Mouse (Mus musculus): ENCODE results near the gene Hspb9. TPM values are rescaled to one million over a fixed set of nuclear protein-coding genes. Genes with fewer than 3 reads are reported as not detected.

Gene Hspb9
- total RNA-seq (2021) = not detected
- long read RNA-seq, experiment 1 = 0 reads
- long read RNA-seq, experiment 2 = 0 reads

DNA sequence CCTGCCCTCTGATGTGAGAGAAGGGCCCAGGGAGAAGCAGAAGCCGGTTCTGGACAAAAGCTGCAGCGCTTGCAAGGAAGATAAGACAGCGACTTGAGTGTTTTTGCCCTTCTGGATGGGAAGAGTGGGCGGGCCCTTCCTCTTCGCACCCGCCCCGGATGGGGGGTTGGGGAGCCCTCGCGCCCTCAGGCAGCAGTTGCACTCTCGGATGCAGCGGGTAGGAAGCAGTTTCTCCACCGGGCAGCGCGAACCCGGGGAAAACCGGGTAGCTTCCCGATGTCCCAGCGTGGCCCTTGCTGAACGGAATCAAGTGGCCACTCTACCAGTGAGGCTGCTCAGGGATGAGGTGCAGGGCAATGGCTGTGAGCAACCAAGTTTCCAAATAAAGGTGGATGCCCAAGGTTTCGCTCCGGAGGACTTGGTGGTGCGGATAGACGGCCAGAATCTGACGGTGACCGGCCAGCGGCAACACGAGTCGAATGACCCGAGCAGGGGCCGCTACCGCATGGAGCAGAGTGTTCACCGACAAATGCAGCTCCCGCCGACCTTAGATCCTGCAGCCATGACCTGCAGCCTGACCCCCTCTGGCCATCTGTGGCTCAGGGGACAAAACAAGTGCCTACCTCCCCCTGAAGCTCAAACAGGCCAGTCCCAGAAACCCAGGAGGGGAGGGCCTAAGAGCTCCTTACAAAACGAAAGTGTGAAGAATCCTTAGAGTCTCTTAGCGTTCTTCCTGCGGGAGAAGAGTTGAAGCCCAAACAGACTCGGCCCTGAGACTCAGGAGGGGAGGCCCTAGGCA lies at the start of gene Hspb9:
Gene Hspb9, plus strand, starts transcription at position 116 of the 799 bp plus-strand sequence.
- DNase-seq (ENCODE audit: low spot score in 2 of 2) = no peak
- H3K4me3 ChIP-seq = peak within 1 kb of the TSS; percentile 3; the same call in 1 of the 2 replicates
- peak within 1 kb of the TSS; percentile 78 for H3K27ac ChIP-seq
- no peak for TF ChIP-seq CTCF (conservative IDR thresholded peaks at IDR 0.05)

DNA sequence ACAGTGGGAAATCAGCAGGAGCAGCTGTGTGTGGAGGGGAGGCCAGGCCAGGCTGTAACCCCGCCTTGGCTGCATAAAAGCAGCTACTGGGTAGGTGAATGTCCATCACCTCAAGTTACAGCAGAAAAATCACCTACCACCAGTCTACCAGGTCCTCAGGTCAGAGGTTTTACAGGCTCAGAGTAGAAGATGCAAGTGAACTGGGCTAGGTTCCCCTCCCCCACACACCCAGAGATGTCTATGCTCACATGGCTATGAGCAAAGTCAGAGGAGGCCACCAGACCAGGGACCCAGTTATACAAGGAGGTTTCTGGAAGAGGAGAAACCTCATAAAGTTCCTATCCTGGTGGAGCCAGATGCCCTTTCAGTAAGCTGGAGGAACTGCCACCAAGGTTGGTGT lies 42.6 kb upstream of the Hspb9 start:
- TF ChIP-seq CTCF (conservative IDR thresholded peaks at IDR 0.05) = no peak
- no peak overlapping the region for H3K4me3 ChIP-seq
- no peak overlapping the region for H3K27ac ChIP-seq
- no peak for DNase-seq (ENCODE audit: low spot score in 2 of 2)

DNA sequence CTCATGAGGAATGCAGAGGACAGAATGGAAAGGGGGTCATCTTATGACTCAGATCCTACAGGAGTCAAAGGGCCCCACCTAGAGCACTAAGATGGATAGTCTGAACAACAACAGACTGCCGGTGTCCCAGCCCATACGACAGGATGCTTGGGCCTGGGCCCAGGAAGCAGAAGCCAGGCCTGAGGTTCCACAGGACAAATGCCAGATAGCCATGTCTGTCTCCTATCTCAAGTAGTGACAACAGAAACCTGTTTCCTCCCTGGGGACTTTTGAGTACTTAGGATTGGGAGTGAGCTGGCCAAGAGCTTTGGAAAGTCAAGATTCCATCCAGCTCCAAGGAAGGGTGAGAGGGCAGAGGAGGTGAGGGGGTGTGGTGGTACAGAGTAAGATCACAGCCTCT lies 41.7 kb upstream of the Hspb9 start:
- TF ChIP-seq CTCF (conservative IDR thresholded peaks at IDR 0.05) = no peak
- no peak for DNase-seq (ENCODE audit: low spot score in 2 of 2)
- Histone ChIP-seq H3K4me3 (no peak overlapping the region), H3K27ac (no peak overlapping the region)

DNA sequence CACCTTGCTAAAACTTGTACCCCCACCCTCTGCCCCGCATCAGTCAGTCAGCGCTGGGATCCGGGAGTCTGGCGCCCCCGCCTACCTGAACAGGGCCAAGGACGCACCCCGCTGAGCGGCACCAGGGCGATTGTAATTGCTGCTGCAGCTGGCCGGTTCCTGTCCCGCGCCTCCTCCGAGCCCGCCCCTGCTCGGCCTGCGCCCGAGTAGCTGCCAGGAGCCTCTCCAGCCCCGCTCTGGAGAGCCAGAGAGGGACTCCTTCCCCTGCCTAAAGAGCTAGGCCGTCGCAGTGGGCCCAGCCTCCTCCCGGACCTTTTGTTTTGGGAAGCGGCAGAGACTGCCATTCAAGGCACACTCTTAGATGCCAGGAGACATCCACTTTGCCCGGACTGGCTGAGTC lies 40.5 kb upstream of the Hspb9 start:
- no peak for TF ChIP-seq CTCF (conservative IDR thresholded peaks at IDR 0.05)
- no peak for DNase-seq (ENCODE audit: low spot score in 2 of 2)
- peak overlapping the region; percentile 18; the same call in 1 of the 2 replicates for H3K27ac ChIP-seq
- H3K4me3 ChIP-seq = no peak overlapping the region

DNA sequence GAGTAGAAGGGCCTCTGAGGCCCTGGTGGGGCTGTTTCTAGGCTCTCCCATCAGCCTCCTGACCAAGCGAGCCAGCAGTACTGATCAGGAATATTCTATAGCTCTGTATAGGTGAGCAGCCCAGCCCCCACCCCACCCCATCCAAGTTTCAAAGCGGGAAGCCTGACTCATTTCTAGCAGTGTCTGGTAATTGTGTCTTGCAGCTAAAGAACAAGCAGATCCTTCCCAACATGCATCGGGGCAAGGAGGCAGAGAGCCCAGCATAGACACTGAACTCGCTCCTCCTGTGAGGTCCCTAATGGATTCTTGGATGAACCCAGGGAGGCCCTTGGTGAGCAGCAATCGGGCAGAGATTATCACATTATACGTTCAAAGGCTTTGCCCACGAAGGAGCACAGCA lies 35.8 kb upstream of the Hspb9 start:
- DNase-seq (ENCODE audit: low spot score in 2 of 2) = peak in 1 of 2 experiments; percentile 47
- no peak for TF ChIP-seq CTCF (conservative IDR thresholded peaks at IDR 0.05)
- no peak overlapping the region for H3K27ac ChIP-seq
- H3K4me3 ChIP-seq = no peak overlapping the region

DNA sequence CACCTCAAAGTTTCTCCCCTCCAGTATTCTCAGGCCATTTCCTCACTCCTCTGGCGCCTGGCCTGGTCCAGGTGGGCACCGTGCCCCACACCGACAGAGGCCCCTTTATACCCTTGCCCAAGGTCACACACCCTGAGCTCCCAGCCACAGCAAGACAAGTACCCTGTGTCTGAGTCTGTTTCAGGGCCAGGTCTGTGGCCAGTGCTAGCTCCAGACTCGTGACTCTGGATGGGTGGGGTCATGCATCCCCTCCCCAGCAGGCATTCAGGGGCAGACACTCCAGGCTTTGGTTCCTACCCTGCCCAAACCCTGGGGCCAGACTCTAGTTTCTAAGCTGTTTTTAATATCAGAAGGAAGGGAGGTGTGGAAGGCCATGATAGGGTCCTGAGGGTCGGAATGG lies 31.8 kb upstream of the Hspb9 start:
- no peak overlapping the region for H3K4me3 ChIP-seq
- DNase-seq (ENCODE audit: low spot score in 2 of 2) = no peak
- no peak overlapping the region for H3K27ac ChIP-seq
- no peak for TF ChIP-seq CTCF (conservative IDR thresholded peaks at IDR 0.05)

DNA sequence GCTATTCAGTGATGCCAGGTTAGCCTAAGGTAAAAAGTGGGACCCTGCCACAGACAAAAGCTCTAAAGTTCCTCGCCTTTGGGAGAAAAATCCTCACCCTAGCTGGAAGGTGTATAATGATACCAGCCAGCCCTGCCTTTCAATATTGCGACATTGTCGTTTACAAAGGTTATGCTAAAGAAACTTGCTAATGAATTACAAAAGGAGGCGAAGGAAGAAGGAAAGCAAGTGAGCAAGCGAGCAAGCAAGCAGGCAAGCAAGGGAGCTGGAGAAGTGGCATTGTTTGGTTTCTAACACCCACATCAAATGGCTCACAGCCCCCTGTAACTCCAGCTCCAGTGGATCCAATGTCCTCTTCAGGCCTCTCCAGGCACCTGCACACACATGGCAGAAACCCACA lies 31.1 kb upstream of the Hspb9 start:
- no peak overlapping the region for H3K4me3 ChIP-seq
- H3K27ac ChIP-seq = no peak overlapping the region
- no peak for TF ChIP-seq CTCF (conservative IDR thresholded peaks at IDR 0.05)
- DNase-seq (ENCODE audit: low spot score in 2 of 2) = no peak

DNA sequence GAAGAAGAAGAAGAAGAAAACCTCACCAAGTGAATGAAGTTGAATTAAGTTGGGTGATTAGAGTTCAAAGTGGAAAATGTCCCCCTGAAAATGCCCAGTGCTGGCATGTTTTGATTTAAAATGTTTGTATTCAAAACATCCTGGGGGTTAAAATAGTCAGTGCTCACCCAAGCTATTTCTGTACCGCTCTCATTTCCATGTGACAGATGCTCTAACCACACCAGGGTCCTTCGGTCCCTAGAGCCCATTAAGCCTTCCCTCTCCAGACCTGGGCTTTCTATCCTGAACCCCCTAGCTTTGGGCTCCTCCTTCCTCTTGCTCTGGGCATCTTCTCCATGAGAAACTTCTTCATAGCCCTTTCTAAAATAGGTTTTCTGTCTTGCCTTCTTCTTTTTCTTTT lies 29.6 kb upstream of the Hspb9 start:
- TF ChIP-seq CTCF (conservative IDR thresholded peaks at IDR 0.05) = no peak
- no peak for DNase-seq (ENCODE audit: low spot score in 2 of 2)
- no peak overlapping the region for H3K27ac ChIP-seq
- H3K4me3 ChIP-seq = no peak overlapping the region

DNA sequence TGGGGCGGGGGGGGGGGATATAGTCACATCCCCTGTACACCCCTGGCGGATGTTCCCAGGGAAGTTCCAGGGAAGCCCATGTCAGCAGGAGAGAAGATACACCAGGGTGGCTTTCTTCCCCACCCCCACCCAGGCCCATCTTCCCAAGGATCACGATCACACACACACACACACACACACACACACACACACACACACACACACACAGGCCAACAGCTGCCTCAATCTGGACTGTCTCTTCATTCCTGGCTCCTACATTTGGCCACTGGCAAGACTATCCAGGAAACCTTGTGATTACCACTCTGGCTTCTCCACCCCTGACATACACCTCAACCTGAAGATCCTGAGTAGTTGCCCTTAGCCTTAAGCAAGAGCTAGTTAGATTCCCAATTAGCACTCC lies 28.3 kb upstream of the Hspb9 start:
- TF ChIP-seq CTCF (conservative IDR thresholded peaks at IDR 0.05) = no peak
- Histone ChIP-seq H3K4me3 (no peak overlapping the region), H3K27ac (no peak overlapping the region)
- no peak for DNase-seq (ENCODE audit: low spot score in 2 of 2)

DNA sequence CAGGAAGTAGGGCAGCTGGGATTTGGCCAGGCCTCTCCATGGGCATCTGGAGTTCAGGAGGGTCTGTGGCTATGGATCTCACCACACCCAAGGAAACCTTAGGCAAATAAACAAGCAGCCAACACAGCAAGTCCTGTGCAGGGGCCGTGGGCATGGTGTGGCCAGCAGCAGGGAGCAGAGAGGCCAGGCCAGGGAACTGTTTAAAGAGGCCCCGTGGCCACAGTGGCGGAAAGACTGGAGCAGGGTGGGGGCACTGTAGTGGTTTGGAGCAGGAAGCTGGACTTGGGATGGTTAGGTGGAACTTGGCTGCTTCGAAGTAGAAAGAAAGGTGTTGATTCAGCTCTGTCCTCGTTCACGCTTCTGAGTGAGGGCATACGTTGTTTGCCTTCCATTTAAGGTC lies 26.4 kb upstream of the Hspb9 start:
- Histone ChIP-seq H3K27ac (no peak overlapping the region), H3K4me3 (no peak overlapping the region)
- no peak for TF ChIP-seq CTCF (conservative IDR thresholded peaks at IDR 0.05)
- no peak for DNase-seq (ENCODE audit: low spot score in 2 of 2)

DNA sequence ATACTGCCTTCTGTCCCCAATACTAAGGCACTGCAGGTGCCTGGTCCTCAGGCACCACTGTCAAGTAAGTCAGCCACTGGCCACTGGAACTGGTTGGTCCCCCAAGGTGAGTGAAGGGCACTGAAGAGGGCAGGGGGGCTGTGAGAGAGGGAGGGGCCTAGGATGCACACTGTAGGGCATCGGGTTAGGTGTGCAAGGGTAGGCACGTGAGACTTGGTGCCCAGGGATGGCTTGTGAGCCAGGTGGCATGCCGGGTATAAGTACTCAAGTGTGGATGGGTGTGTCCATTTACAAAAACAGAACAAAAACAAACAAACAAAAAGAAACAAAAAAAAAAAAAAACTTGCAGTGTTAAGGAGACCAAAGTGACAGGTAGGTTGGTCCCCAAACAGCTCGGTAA lies 25.2 kb upstream of the Hspb9 start:
- TF ChIP-seq CTCF (conservative IDR thresholded peaks at IDR 0.05) = no peak
- Histone ChIP-seq H3K4me3 (no peak overlapping the region), H3K27ac (no peak overlapping the region)
- no peak for DNase-seq (ENCODE audit: low spot score in 2 of 2)

DNA sequence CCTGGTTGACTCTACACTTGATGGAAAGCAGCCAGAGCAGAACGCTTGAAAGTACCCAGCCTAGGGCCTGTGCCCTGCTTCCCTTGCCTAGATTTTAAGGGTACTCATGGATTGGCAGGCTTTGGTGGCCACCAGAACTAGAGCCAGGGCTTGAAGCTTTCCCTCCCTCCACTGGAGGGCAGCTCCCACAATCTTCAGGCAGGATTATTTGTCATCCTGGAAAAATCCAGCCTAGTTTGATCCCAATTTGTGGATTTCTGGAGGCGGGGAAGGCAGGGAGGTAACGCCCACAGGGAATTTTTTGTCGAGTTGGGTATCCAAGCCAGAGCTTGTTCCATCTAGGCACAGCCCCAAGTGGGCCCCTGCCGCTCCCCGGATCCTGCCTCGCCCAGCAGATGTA lies 23.3 kb upstream of the Hspb9 start:
- Histone ChIP-seq H3K27ac (no peak overlapping the region), H3K4me3 (no peak overlapping the region)
- peak; percentile 57 for TF ChIP-seq CTCF (conservative IDR thresholded peaks at IDR 0.05)
- no peak for DNase-seq (ENCODE audit: low spot score in 2 of 2)

DNA sequence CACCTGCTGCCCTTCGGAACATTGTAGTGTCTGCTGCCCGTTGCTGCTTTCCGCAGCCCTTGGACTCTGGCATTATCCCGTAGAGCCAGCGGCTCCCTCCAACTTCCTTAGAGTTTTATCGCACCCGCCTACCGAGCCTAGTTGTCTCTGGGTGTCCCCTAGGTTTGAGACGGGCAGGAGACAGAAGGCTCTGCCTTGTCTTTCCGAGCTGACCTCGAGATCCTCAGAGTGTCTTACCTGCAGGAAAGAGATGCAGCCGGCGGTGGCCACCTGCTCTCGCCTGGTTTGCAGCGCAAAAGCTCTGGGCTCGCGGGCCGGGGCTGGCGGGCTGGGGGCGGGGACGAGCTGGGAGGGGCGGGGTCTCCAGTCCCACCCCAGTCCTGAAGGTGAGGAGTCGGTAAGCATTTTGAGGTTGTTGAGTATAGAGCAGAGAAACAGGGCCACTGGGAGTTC lies 21.5 kb upstream of the Hspb9 start, which contains the start of gene Zfp385c:
Gene Zfp385c, minus strand, starts transcription at position 292 of the 453 bp plus-strand sequence.
- Histone ChIP-seq H3K4me3 (no peak within 1 kb of the TSS; the same call in 1 of the 2 replicates), H3K27ac (no peak within 1 kb of the TSS)
- no peak for TF ChIP-seq CTCF (conservative IDR thresholded peaks at IDR 0.05)
- no peak for DNase-seq (ENCODE audit: low spot score in 2 of 2)

DNA sequence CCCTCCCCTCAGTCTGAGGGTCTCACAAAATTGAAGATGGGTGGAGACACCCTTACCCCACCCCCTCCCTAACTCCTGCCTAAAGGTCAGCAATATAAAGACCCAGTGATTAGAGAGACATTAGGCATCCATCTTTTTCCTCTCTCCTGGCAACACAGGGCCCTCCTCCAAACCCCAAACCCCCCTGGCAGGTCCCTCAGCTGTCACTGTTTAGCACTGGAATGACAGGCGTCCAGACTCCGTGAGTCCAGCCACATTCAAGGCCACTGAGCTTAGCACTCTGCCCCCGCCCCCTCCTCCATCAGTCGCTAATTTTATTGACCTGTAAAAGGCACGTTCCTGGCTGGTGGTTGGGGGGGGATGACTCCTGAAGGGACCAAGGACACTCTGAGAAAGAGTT lies 20.5 kb upstream of the Hspb9 start:
- H3K4me3 ChIP-seq = no peak overlapping the region
- no peak for TF ChIP-seq CTCF (conservative IDR thresholded peaks at IDR 0.05)
- H3K27ac ChIP-seq = no peak overlapping the region
- DNase-seq (ENCODE audit: low spot score in 2 of 2) = no peak

Data from layer of hippocampus, adult 2 months (tissue).